20 mouse cellular contexts compared by ENCODE assay signal in genomic region chr10:68396786-68397185, GRCm38 (mm10).
A peak's percentile ranks its signal among the peaks of the same experiment; 100 is the strongest.
DNase-seq lines count a peak whose midpoint lies in the region; ATAC-seq and TF ChIP-seq lines count a peak whose summit lies in the region.
"Had no signal": no experiment of that assay in that cellular context is flagged by ENCODE, and none has a peak within 500 bp of the region (broad histone marks: within the 10 kb centered on the region; RNA-seq: fewer than 3 reads in every experiment).

No protein-coding gene starts in this region.

- H3K36me3 ChIP-seq in kidney, postnatal 0 days (ENCODE audit: insufficient read depth, low read length), result no peaks in the 10 kb centered on the region
- no peaks in the 10 kb centered on the region for H3K36me3 ChIP-seq in lung, embryonic 16.5 days (ENCODE audit: control insufficient read depth, insufficient read depth, low read length)
- H3K36me3 ChIP-seq: hindbrain, embryonic 15.5 days; intestine, embryonic 15.5 days; limb, embryonic 12.5 days; liver, embryonic 13.5 days; midbrain, embryonic 15.5 days had no signal

- 59% methylated on average over 8 of the region's 8 CpGs for WGBS in kidney, postnatal 0 days
- 32% methylated on average over 8 of the region's 8 CpGs for WGBS in lung, embryonic 16.5 days

- no peaks in the 10 kb centered on the region for H3K27me3 ChIP-seq in kidney, postnatal 0 days (ENCODE audit: insufficient read depth, low read length)
- no peaks in the 10 kb centered on the region for H3K27me3 ChIP-seq in lung, embryonic 16.5 days (ENCODE audit: control insufficient read depth, insufficient read depth, low read depth, low read length)
- H3K27me3 ChIP-seq: hindbrain, embryonic 15.5 days; intestine, embryonic 15.5 days; limb, embryonic 12.5 days; liver, embryonic 13.5 days; megakaryocyte, embryonic 14.5 days; midbrain, embryonic 15.5 days; Patski had no signal

- no peak overlapping the region for H3K27ac ChIP-seq in kidney, postnatal 0 days
- H3K27ac ChIP-seq in lung, embryonic 16.5 days (ENCODE audit: low read length), result peak overlapping the region; percentile 27; the same call in 1 of the 2 replicates
- H3K27ac ChIP-seq: gastrocnemius, adult 2 months; hindbrain, embryonic 15.5 days; intestine, embryonic 15.5 days; limb, embryonic 12.5 days; liver, embryonic 13.5 days had no signal

- no peak for TF ChIP-seq CTCF in kidney, postnatal 0 days (IDR thresholded peaks at IDR 0.05; ENCODE audit: low read depth)

- no peaks in the 10 kb centered on the region for H3K9me3 ChIP-seq in kidney, postnatal 0 days (replicated peaks; ENCODE audit: low read length)
- H3K9me3 ChIP-seq in lung, embryonic 16.5 days (ENCODE audit: control insufficient read depth, low read length), result peaks cover 6% of the 10 kb centered on the region; the same call in 1 of the 2 replicates
- H3K9me3 ChIP-seq: hindbrain, embryonic 15.5 days; intestine, embryonic 15.5 days; midbrain, embryonic 15.5 days had no signal

- no peak for ATAC-seq in kidney, postnatal 0 days (replicated peaks; ENCODE audit: low FRiP score, low read depth)
- ATAC-seq in granulocyte monocyte progenitor cell, adult 5-6 weeks (replicated peaks; ENCODE audit: poor library complexity, severe bottlenecking), result peak; percentile 69
- ATAC-seq in lung, embryonic 16.5 days (ENCODE audit: low read depth), result no peak
- ATAC-seq in megakaryocyte progenitor cell, adult 5-6 weeks (replicated peaks; ENCODE audit: poor library complexity), result peak; percentile 76
- ATAC-seq: intestine, embryonic 15.5 days; Patski had no signal

- H3K4me2 ChIP-seq in kidney, postnatal 0 days (ENCODE audit: low read length), result no peak overlapping the region
- no peak overlapping the region for H3K4me2 ChIP-seq in lung, embryonic 16.5 days (ENCODE audit: low read depth, low read length)
- H3K4me2 ChIP-seq: hindbrain, embryonic 15.5 days; intestine, embryonic 15.5 days; limb, embryonic 12.5 days; liver, embryonic 13.5 days; midbrain, embryonic 15.5 days had no signal

- H3K4me3 ChIP-seq in kidney, postnatal 0 days (replicated peaks; ENCODE audit: low read depth, low read length), result no peak overlapping the region
- no peak overlapping the region for H3K4me3 ChIP-seq in lung, embryonic 16.5 days (ENCODE audit: low read length)
- H3K4me3 ChIP-seq: gastrocnemius, adult 2 months; hindbrain, embryonic 15.5 days; intestine, embryonic 15.5 days; limb, embryonic 12.5 days; liver, embryonic 13.5 days; megakaryocyte, embryonic 14.5 days; midbrain, embryonic 15.5 days; myocyte had no signal

- H3K9ac ChIP-seq in kidney, postnatal 0 days (ENCODE audit: low read depth, low read length), result no peak overlapping the region
- H3K9ac ChIP-seq in lung, embryonic 16.5 days (ENCODE audit: low read length), result no peak overlapping the region
- H3K9ac ChIP-seq: hindbrain, embryonic 15.5 days; intestine, embryonic 15.5 days; limb, embryonic 12.5 days; liver, embryonic 13.5 days; midbrain, embryonic 15.5 days had no signal

- no peaks in the 10 kb centered on the region for H3K4me1 ChIP-seq in kidney, postnatal 0 days (replicated peaks; ENCODE audit: insufficient read depth, low read length)
- peaks cover 3% of the 10 kb centered on the region for H3K4me1 ChIP-seq in lung, embryonic 16.5 days (replicated peaks; ENCODE audit: control insufficient read depth, insufficient read depth, low read length)
- H3K4me1 ChIP-seq: intestine, embryonic 15.5 days; liver, embryonic 13.5 days had no signal

- DNase-seq in kidney, postnatal 0 days (ENCODE audit: low spot score), result peak; percentile 18
- no peak for DNase-seq in kidney, adult 9 months
- DNase-seq in cerebellum, adult 18-20 months, result no peak
- no peak for DNase-seq in cerebellum, adult 9-11 months
- DNase-seq: adrenal gland, postnatal 10 days; cerebellum, postnatal 25 days; gastrocnemius, adult 2 months; kidney, postnatal 4 days; liver, embryonic 13.5 days; thymus, postnatal 25 days had no signal

Comparison
In these comparisons a context has a peak if more than half of its experiments do, and no peak if none do; other contexts are left out.
1. ATAC-seq: peak in granulocyte monocyte progenitor cell, adult 5-6 weeks (single experiment) and megakaryocyte progenitor cell, adult 5-6 weeks (single experiment); none in kidney, postnatal 0 days (single experiment) and lung, embryonic 16.5 days (single experiment).